Mouse (Mus musculus): Measurements from ENCODE around the gene Shd. TPM values are rescaled to one million over a fixed set of nuclear protein-coding genes. Genes with fewer than 3 reads are reported as not detected.

The Shd gene
- polyA plus RNA-seq, 1 experiment from 2014 or later, result 195 TPM

GRCm38 (mm10) chr17:55959946-55960740 is 10.1 kb upstream of the Shd start:
- H3K27me3 ChIP-seq (replicated peaks), result no peaks in the 10 kb centered on the region; the same call in 1 of the 2 replicates
- peak overlapping the region; percentile 70 for H3K4me2 ChIP-seq
- peaks cover 48% of the 10 kb centered on the region for H3K4me1 ChIP-seq
- ATAC-seq (ENCODE audit: low FRiP score), result no peak
- H3K27ac ChIP-seq (replicated peaks), result peak overlapping the region; percentile 98
- H3K36me3 ChIP-seq, result peaks cover 19% of the 10 kb centered on the region
- 81% methylated on average over 10 of the region's 10 CpGs for WGBS
- peak overlapping the region; percentile 53 for H3K9ac ChIP-seq (replicated peaks)
- H3K4me3 ChIP-seq (replicated peaks), result peak overlapping the region; percentile 58
- no peaks in the 10 kb centered on the region for H3K9me3 ChIP-seq (replicated peaks)

- Histone ChIP-seq H3K4me3 (replicated peaks) (no peak overlapping the region), H3K36me3 (peaks cover 23% of the 10 kb centered on the region), H3K9ac (replicated peaks) (no peak overlapping the region), H3K27ac (replicated peaks) (no peak overlapping the region), H3K4me2 (no peak overlapping the region), H3K4me1 (peaks cover 43% of the 10 kb centered on the region), H3K27me3 (replicated peaks) (no peaks in the 10 kb centered on the region), H3K9me3 (replicated peaks) (no peaks in the 10 kb centered on the region)
- ATAC-seq (ENCODE audit: low FRiP score), result no peak
Measured at GRCm38 (mm10) chr17:55960791-55961190, 9.5 kb upstream of the Shd start.

GRCm38 (mm10) chr17:55961631-55962030 is 8.6 kb upstream of the Shd start:
- ATAC-seq (ENCODE audit: low FRiP score), result no peak
- peaks cover 30% of the 10 kb centered on the region for H3K36me3 ChIP-seq
- peaks cover 35% of the 10 kb centered on the region for H3K4me1 ChIP-seq
- no peak overlapping the region for H3K27ac ChIP-seq (replicated peaks)
- WGBS, result 97% methylated on average over 7 of the region's 7 CpGs
- H3K9ac ChIP-seq (replicated peaks), result no peak overlapping the region
- no peaks in the 10 kb centered on the region for H3K9me3 ChIP-seq (replicated peaks)
- H3K4me3 ChIP-seq (replicated peaks), result no peak overlapping the region
- no peaks in the 10 kb centered on the region for H3K27me3 ChIP-seq (replicated peaks)
- H3K4me2 ChIP-seq, result no peak overlapping the region

GRCm38 (mm10) chr17:55963171-55963570 is 7.1 kb upstream of the Shd start:
- H3K9ac ChIP-seq (replicated peaks), result no peak overlapping the region
- H3K36me3 ChIP-seq, result peaks cover 43% of the 10 kb centered on the region
- ATAC-seq (ENCODE audit: low FRiP score), result no peak
- no peak overlapping the region for H3K4me2 ChIP-seq
- no peaks in the 10 kb centered on the region for H3K9me3 ChIP-seq (replicated peaks)
- 80% methylated on average over 14 of the region's 14 CpGs for WGBS
- no peak overlapping the region for H3K4me3 ChIP-seq (replicated peaks)
- no peak overlapping the region for H3K27ac ChIP-seq (replicated peaks)
- H3K27me3 ChIP-seq (replicated peaks), result no peaks in the 10 kb centered on the region
- H3K4me1 ChIP-seq, result peaks cover 20% of the 10 kb centered on the region

- ATAC-seq (ENCODE audit: low FRiP score), result no peak
- H3K9me3 ChIP-seq (replicated peaks), result no peaks in the 10 kb centered on the region
- H3K4me3 ChIP-seq (replicated peaks), result no peak overlapping the region
- no peak overlapping the region for H3K4me2 ChIP-seq
- no peak overlapping the region for H3K9ac ChIP-seq (replicated peaks)
- no peak overlapping the region for H3K27ac ChIP-seq (replicated peaks)
- 95% methylated on average over 10 of the region's 10 CpGs for WGBS
- H3K27me3 ChIP-seq (replicated peaks), result no peaks in the 10 kb centered on the region
- peaks cover 43% of the 10 kb centered on the region for H3K36me3 ChIP-seq
- H3K4me1 ChIP-seq, result peaks cover 26% of the 10 kb centered on the region
Measured at GRCm38 (mm10) chr17:55964496-55964895, 5.8 kb upstream of the Shd start.

GRCm38 (mm10) chr17:55964996-55965395 is 5.3 kb upstream of the Shd start:
- Histone ChIP-seq H3K36me3 (peaks cover 43% of the 10 kb centered on the region), H3K9ac (replicated peaks) (no peak overlapping the region), H3K4me3 (replicated peaks) (no peak overlapping the region), H3K4me2 (no peak overlapping the region), H3K4me1 (peaks cover 26% of the 10 kb centered on the region), H3K27ac (replicated peaks) (no peak overlapping the region), H3K27me3 (replicated peaks) (no peaks in the 10 kb centered on the region), H3K9me3 (replicated peaks) (no peaks in the 10 kb centered on the region)
- 82% methylated on average over 9 of the region's 9 CpGs for WGBS
- ATAC-seq (ENCODE audit: low FRiP score), result no peak

GRCm38 (mm10) chr17:55967186-55967585 is 3.1 kb upstream of the Shd start:
- H3K4me2 ChIP-seq, result no peak overlapping the region
- H3K4me3 ChIP-seq (replicated peaks), result no peak overlapping the region
- peaks cover 39% of the 10 kb centered on the region for H3K4me1 ChIP-seq
- no peaks in the 10 kb centered on the region for H3K9me3 ChIP-seq (replicated peaks)
- no peak overlapping the region for H3K27ac ChIP-seq (replicated peaks)
- no peaks in the 10 kb centered on the region for H3K27me3 ChIP-seq (replicated peaks)
- peaks cover 35% of the 10 kb centered on the region for H3K36me3 ChIP-seq
- no peak for ATAC-seq (ENCODE audit: low FRiP score)
- 91% methylated on average over 4 of the region's 4 CpGs for WGBS
- no peak overlapping the region for H3K9ac ChIP-seq (replicated peaks)

- Histone ChIP-seq H3K4me1 (peaks cover 46% of the 10 kb centered on the region), H3K36me3 (peaks cover 37% of the 10 kb centered on the region), H3K4me2 (no peak overlapping the region), H3K4me3 (replicated peaks) (no peak overlapping the region), H3K9me3 (replicated peaks) (no peaks in the 10 kb centered on the region), H3K27me3 (replicated peaks) (no peaks in the 10 kb centered on the region), H3K27ac (replicated peaks) (peak overlapping the region; percentile 85; the same call in 1 of the 2 replicates), H3K9ac (replicated peaks) (no peak overlapping the region)
- no peak for ATAC-seq (ENCODE audit: low FRiP score)
- WGBS, result 46% methylated on average over 7 of the region's 7 CpGs
Measured at GRCm38 (mm10) chr17:55968210-55968609, 2.1 kb upstream of the Shd start.

- 16% methylated on average over 14 of the region's 14 CpGs for WGBS
- Histone ChIP-seq H3K4me2 (peak overlapping the region; percentile 90), H3K27me3 (replicated peaks) (no peaks in the 10 kb centered on the region), H3K9ac (replicated peaks) (peak overlapping the region; percentile 65; the same call in 1 of the 2 replicates), H3K36me3 (peaks cover 45% of the 10 kb centered on the region), H3K9me3 (replicated peaks) (no peaks in the 10 kb centered on the region), H3K4me3 (replicated peaks) (peak overlapping the region; percentile 51), H3K4me1 (peaks cover 46% of the 10 kb centered on the region), H3K27ac (replicated peaks) (peak overlapping the region; percentile 85)
- ATAC-seq (ENCODE audit: low FRiP score), result peak; percentile 73
Measured at GRCm38 (mm10) chr17:55969560-55969959, 707 bp upstream of the Shd start.

- H3K27me3 ChIP-seq (replicated peaks), result no peaks in the 10 kb centered on the region
- H3K4me3 ChIP-seq (replicated peaks), result peak overlapping the region; percentile 51
- H3K9ac ChIP-seq (replicated peaks), result peak overlapping the region; percentile 65
- 0 out of 2 replicates have a peak overlapping the region, but pooled peaks have one; percentile 85 for H3K27ac ChIP-seq (replicated peaks)
- no peaks in the 10 kb centered on the region for H3K9me3 ChIP-seq (replicated peaks)
- ATAC-seq (ENCODE audit: low FRiP score), result no peak
- peaks cover 31% of the 10 kb centered on the region for H3K36me3 ChIP-seq
- H3K4me1 ChIP-seq, result peaks cover 51% of the 10 kb centered on the region
- 26% methylated on average over 22 of the region's 22 CpGs for WGBS
- H3K4me2 ChIP-seq, result peak overlapping the region; percentile 90
Measured at GRCm38 (mm10) chr17:55971453-55971852, 1.2 kb downstream of the Shd start.

- no peak overlapping the region for H3K9ac ChIP-seq (replicated peaks)
- no peaks in the 10 kb centered on the region for H3K9me3 ChIP-seq (replicated peaks)
- H3K27me3 ChIP-seq (replicated peaks), result no peaks in the 10 kb centered on the region
- H3K27ac ChIP-seq (replicated peaks), result peak overlapping the region; percentile 58
- H3K4me1 ChIP-seq, result peaks cover 28% of the 10 kb centered on the region
- H3K4me2 ChIP-seq, result peak overlapping the region; percentile 4; the same call in 1 of the 2 replicates
- ATAC-seq (ENCODE audit: low FRiP score), result peak; percentile 46
- H3K4me3 ChIP-seq (replicated peaks), result no peak overlapping the region
- peaks cover 16% of the 10 kb centered on the region; the same call in 1 of the 2 replicates for H3K36me3 ChIP-seq
- WGBS, result 14% methylated on average over 13 of the region's 13 CpGs
Measured at GRCm38 (mm10) chr17:55976255-55976862, 6.1 kb downstream of the Shd start.

GRCm38 (mm10) chr17:55977301-55977700 is 7.0 kb downstream of the Shd start:
- Histone ChIP-seq H3K36me3 (peaks cover 16% of the 10 kb centered on the region; the same call in 1 of the 2 replicates), H3K4me2 (no peak overlapping the region), H3K4me1 (peaks cover 19% of the 10 kb centered on the region), H3K27ac (replicated peaks) (peak overlapping the region; percentile 10; the same call in 1 of the 2 replicates), H3K27me3 (replicated peaks) (no peaks in the 10 kb centered on the region), H3K9me3 (replicated peaks) (no peaks in the 10 kb centered on the region), H3K9ac (replicated peaks) (no peak overlapping the region), H3K4me3 (replicated peaks) (no peak overlapping the region)
- 44% methylated on average over 3 of the region's 3 CpGs for WGBS
- no peak for ATAC-seq (ENCODE audit: low FRiP score)
